ENCODE assay signal across 17 mouse cellular contexts in the genomic region with DNA sequence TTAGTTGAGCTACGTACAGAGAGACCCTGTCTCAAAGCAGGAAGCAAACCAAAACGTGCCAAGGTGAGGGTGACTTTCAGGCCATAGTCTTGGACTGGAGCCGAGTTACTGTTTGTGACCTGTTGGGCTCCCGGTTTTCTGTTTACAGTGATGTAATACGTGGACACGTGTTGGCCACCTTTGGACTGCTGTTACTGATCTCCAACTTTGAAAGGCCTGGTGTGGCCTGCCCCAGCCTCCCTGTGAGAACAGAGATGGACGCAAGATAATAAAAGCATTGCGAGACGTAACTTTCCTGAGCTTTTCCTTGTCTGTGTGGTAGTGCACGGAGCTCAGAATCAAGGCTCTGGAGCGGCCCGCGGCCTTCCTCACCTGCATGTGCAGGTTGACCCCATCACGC. TPM values are rescaled to one million over a fixed set of nuclear protein-coding genes. Genes with fewer than 3 reads are reported as not detected.
DNase-seq lines count a peak whose midpoint lies in the region; ATAC-seq lines count a peak whose summit lies in the region.
"Had no signal": no experiment of that assay in that cellular context is flagged by ENCODE, and none has a peak within 500 bp of the region (broad histone marks: within the 10 kb centered on the region; RNA-seq: fewer than 3 reads in every experiment).

No protein-coding gene starts in this region.

- 88% methylated on average over 14 of the region's 14 CpGs for WGBS in kidney, embryonic 15.5 days
- WGBS in large intestine, adult 2 months = 46% methylated on average over 14 of the region's 14 CpGs
- 73% methylated on average over 14 of the region's 14 CpGs for WGBS in liver, embryonic 15.5 days (ENCODE audit: insufficient replicate concordance)

- peaks cover 22% of the 10 kb centered on the region for H3K4me1 ChIP-seq in kidney, embryonic 15.5 days
- peaks cover 41% of the 10 kb centered on the region for H3K4me1 ChIP-seq in liver, embryonic 15.5 days (replicated peaks)

- H3K4me3 ChIP-seq in kidney, embryonic 15.5 days (replicated peaks) = no peak overlapping the region
- no peak overlapping the region for H3K4me3 ChIP-seq in liver, embryonic 15.5 days (replicated peaks)
- H3K4me3 ChIP-seq: heart, embryonic 12.5 days; hindbrain, embryonic 12.5 days; limb, embryonic 15.5 days; megakaryocyte, embryonic 14.5 days; midbrain, embryonic 15.5 days had no signal

- ATAC-seq in kidney, embryonic 15.5 days (replicated peaks; ENCODE audit: low FRiP score) = no peak
- ATAC-seq in liver, embryonic 15.5 days (ENCODE audit: insufficient read depth) = peak; percentile 66
- ATAC-seq in monocyte, adult 5-6 weeks (replicated peaks; ENCODE audit: insufficient number of reproducible peaks, low FRiP score, low TSS enrichment, poor library complexity, severe bottlenecking) = no peak
- ATAC-seq: midbrain, embryonic 15.5 days had no signal

- no peak overlapping the region for H3K27ac ChIP-seq in kidney, embryonic 15.5 days
- H3K27ac ChIP-seq in liver, embryonic 15.5 days (replicated peaks) = peak overlapping the region; percentile 64
- H3K27ac ChIP-seq: hindbrain, embryonic 12.5 days; limb, embryonic 15.5 days; midbrain, embryonic 15.5 days had no signal

- no peak overlapping the region for H3K4me2 ChIP-seq in kidney, embryonic 15.5 days
- H3K4me2 ChIP-seq in liver, embryonic 15.5 days = no peak overlapping the region
- H3K4me2 ChIP-seq: heart, embryonic 12.5 days; hindbrain, embryonic 12.5 days; limb, embryonic 15.5 days; midbrain, embryonic 15.5 days had no signal

- no peaks in the 10 kb centered on the region for H3K27me3 ChIP-seq in kidney, embryonic 15.5 days
- no peaks in the 10 kb centered on the region for H3K27me3 ChIP-seq in liver, embryonic 15.5 days
- H3K27me3 ChIP-seq: heart, embryonic 12.5 days; hindbrain, embryonic 12.5 days; limb, embryonic 15.5 days; megakaryocyte, embryonic 14.5 days; midbrain, embryonic 15.5 days had no signal

- H3K9ac ChIP-seq in kidney, embryonic 15.5 days = no peak overlapping the region
- no peak overlapping the region for H3K9ac ChIP-seq in liver, embryonic 15.5 days
- H3K9ac ChIP-seq: heart, embryonic 12.5 days; hindbrain, embryonic 12.5 days; limb, embryonic 15.5 days; midbrain, embryonic 15.5 days had no signal

- H3K9me3 ChIP-seq in kidney, embryonic 15.5 days (replicated peaks) = no peaks in the 10 kb centered on the region
- no peaks in the 10 kb centered on the region for H3K9me3 ChIP-seq in liver, embryonic 15.5 days (replicated peaks)
- H3K9me3 ChIP-seq: heart, embryonic 12.5 days; hindbrain, embryonic 12.5 days; limb, embryonic 15.5 days; megakaryocyte, embryonic 14.5 days; midbrain, embryonic 15.5 days had no signal

- DNase-seq in kidney, adult 9 months = peak; percentile 92
- peak; percentile 81 for DNase-seq in large intestine, adult 2 months (ENCODE audit: low read depth, low spot score)
- no peak for DNase-seq in thymus, postnatal 4 days
- DNase-seq in retina, embryonic 14.5 days (ENCODE audit: low spot score) = no peak
- DNase-seq: cerebellum, adult 8-10 months; heart, adult 11 months; heart, postnatal 14 days; thymus, postnatal 36 days had no signal

- H3K36me3 ChIP-seq in kidney, embryonic 15.5 days = peaks cover 89% of the 10 kb centered on the region
- peaks cover 88% of the 10 kb centered on the region for H3K36me3 ChIP-seq in liver, embryonic 15.5 days (replicated peaks)

RNA-seq across cellular contexts. Expression of gene Tor1b, which starts 6.0 kb away (rescaled TPM):
- polyA plus RNA-seq in kidney, embryonic 15.5 days (2015; fragmentation: Nextera tagmentation; extraction: Ambion mirVana) = 35.3 and 37.5 TPM in 2 replicates
- polyA plus RNA-seq in large intestine, adult 2 months (2012; rRNA removed) = 14.3 and 18.1 TPM in 2 replicates
- 14.6 and 16.1 TPM in 2 replicates for polyA plus RNA-seq in liver, embryonic 15.5 days (2015; fragmentation: Nextera tagmentation; extraction: Ambion mirVana)
- total RNA-seq in monocyte, adult 5-6 weeks (2017) = 36.4 to 42.7 TPM (median 42.4 TPM) in 3 replicates

RNA-seq across cellular contexts. Expression of gene Tor1a, which starts 9.0 kb away (rescaled TPM):
- 78.9 and 79.7 TPM in 2 replicates for polyA plus RNA-seq in kidney, embryonic 15.5 days (2015; fragmentation: Nextera tagmentation; extraction: Ambion mirVana)
- 51.1 and 58.2 TPM in 2 replicates for polyA plus RNA-seq in large intestine, adult 2 months (2012; rRNA removed)
- 38.9 and 39.3 TPM in 2 replicates for polyA plus RNA-seq in liver, embryonic 15.5 days (2015; fragmentation: Nextera tagmentation; extraction: Ambion mirVana)
- total RNA-seq in monocyte, adult 5-6 weeks (2017) = 78.8 to 178 TPM (median 108 TPM) in 3 replicates

RNA-seq across cellular contexts. Expression of gene BC005624, which starts 23.3 kb away (rescaled TPM):
- 55.2 and 60.5 TPM in 2 replicates for polyA plus RNA-seq in kidney, embryonic 15.5 days (2015; fragmentation: Nextera tagmentation; extraction: Ambion mirVana)
- 17.7 and 18.5 TPM in 2 replicates for polyA plus RNA-seq in large intestine, adult 2 months (2012; rRNA removed)
- polyA plus RNA-seq in liver, embryonic 15.5 days (2015; fragmentation: Nextera tagmentation; extraction: Ambion mirVana) = 23.1 and 24.6 TPM in 2 replicates
- total RNA-seq in monocyte, adult 5-6 weeks (2017) = 95.8 to 155 TPM (median 141 TPM) in 3 replicates

RNA-seq across cellular contexts. Expression of gene Usp20, which starts 23.4 kb away (rescaled TPM):
- 19.1 and 22.7 TPM in 2 replicates for polyA plus RNA-seq in kidney, embryonic 15.5 days (2015; fragmentation: Nextera tagmentation; extraction: Ambion mirVana)
- 6.0 and 6.8 TPM in 2 replicates for polyA plus RNA-seq in large intestine, adult 2 months (2012; rRNA removed)
- 4.3 and 4.8 TPM in 2 replicates for polyA plus RNA-seq in liver, embryonic 15.5 days (2015; fragmentation: Nextera tagmentation; extraction: Ambion mirVana)
- 2.2 to 10.4 TPM (median 3.5 TPM) in 3 replicates for total RNA-seq in monocyte, adult 5-6 weeks (2017)

RNA-seq across cellular contexts. Expression of gene Ptges, which starts 29.1 kb away (rescaled TPM):
- polyA plus RNA-seq in kidney, embryonic 15.5 days (2015; fragmentation: Nextera tagmentation; extraction: Ambion mirVana) = 13.3 and 13.5 TPM in 2 replicates
- polyA plus RNA-seq in large intestine, adult 2 months (2012; rRNA removed) = 9.6 and 11.4 TPM in 2 replicates
- 0.29 and 0.33 TPM in 2 replicates for polyA plus RNA-seq in liver, embryonic 15.5 days (2015; fragmentation: Nextera tagmentation; extraction: Ambion mirVana)
- 0.10 to 4.4 TPM (median 0.11 TPM) in 3 replicates for total RNA-seq in monocyte, adult 5-6 weeks (2017)
- total RNA-seq: neutrophil, adult 5-6 weeks had no signal

Comparison
In these comparisons a context has a peak if more than half of its experiments do, and no peak if none do; other contexts are left out.
1. DNase-seq: peak in kidney, adult 9 months (single experiment) and large intestine, adult 2 months (single experiment); none in thymus, postnatal 4 days (single experiment) and retina, embryonic 14.5 days (single experiment).